Mouse (Mus musculus) hindlimb bud, embryonic 11.5 days (tissue): ENCODE results near the gene H2-Aa.

Source experiments
- DNase-seq: peaks from one replicate; pipeline ENCODE4 v3.0.0-alpha.2; 2012; ENCODE audit warnings: low read depth, low spot score; ENCODE audit errors: extremely low spot score

Gene H2-Aa

DNA sequence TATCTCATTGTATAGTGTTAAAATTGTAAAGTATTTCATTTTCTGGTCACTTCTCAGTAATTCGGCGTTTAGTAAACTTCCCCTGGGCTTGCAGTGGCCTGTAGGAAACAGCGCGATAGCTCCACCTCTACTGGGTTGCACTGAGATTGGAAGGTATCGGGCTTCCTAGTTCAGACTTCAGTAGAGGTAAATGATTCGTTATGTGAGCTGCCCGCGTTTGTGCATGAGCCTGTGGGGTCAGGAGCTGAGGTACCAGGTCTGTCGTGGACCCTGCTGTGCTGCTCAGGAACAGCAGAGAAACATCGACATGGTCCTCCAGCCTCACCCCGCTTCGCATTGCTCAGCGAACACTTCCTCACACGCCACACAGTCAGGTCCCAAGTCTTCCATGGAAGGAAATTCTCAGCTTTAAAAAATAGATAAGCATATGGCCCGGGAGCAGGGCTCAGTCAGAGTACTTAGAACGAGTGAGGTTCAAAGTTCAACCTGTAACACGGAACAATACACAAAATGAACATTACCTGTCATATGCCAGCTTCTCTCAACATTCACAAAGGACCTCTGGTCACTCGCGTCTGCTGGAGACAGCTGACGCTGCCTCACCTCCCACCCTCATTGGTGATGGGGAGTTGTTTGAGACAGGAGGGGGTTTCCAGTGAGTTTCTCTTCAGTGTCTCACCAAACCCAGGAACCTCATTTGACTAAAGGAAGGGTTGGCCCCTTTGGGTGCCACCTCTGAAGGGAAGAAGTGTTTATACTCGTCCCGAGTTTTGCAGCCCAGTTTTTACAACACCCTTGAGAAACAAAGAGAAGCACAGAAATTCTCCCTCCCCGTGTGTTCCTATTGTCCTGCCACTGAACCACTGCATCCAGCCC lies 13.3 kb upstream of the H2-Aa start:
- no peak for DNase-seq

DNA sequence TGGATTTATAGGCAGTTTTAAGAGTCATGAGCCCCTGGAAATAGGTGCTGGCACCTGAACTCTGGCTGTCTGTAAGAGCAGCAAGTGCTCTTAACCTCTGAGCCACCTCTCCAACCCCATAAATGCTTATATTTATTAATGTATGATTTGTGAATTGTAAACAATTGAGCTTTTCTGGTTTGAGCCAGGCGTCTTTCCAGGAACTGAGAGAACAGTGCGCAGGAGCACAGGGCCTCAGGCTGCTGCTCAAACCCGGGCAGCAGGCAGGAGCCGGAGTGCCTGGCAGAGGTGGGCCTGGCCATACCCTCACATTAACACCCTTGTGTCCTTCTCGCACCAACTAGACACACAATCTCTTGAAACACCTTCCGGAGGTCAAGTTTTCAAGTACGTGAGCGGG lies 12.4 kb upstream of the H2-Aa start:
- DNase-seq, result no peak

DNA sequence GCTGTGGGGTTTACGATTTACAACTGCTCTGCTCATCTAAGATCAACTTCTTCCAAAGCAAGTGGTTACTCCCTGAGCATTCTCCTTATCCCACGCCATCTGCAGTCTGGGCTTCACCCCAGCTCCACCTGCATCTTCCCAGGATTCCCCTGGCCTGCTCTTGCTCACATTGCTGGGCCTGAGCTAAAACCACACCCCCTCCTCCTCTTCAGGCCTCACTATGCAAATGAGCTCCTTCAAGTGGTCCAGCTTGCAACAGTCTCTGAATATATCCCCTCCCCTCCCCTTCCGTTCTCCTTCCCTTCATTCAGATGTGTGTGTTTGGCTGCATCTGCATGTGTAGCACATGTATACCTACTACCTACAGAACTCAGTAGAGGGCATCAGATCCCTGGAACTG lies 11.7 kb upstream of the H2-Aa start:
- no peak for DNase-seq

DNA sequence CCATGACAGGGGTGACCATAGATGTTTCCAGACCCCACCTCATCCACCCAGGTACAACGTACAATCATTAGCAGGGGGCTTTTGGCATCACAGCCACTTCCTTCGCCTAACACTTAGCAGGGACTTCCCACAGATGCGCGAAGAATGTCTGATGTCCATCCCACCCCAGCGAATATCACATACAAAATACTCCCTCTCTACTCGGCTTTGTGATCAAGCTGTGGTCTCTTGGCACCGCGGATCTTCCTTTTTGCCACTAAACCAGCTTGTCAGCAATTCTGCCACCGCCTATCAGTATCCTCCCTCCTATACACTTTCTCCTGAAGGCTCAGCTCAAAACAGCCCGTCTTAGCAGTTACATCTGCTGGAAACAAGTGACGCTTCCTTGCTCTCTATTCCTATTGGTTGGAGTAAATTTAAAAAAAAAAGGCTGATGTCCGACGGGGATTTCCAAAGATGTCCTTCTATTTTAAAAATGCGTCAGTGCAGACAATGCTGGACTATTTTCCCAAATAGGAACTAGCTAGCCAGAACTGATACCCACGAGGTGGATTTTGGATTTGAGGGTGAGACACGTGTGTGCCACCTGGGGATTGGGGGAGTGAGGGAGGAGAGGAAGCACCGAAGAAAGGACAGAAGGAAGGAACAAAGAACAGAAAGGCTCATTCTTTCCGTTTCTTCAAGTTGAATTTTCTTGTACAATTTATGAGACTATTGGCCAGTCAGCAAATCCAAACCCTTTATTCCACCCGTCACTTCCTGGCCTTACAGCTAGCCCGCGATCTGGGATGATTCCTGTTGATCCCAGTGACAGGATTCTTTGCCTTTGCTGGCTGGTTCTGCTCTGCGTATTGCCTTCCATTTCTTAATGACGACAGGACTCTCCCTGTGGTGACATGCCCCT lies 8.5 kb upstream of the H2-Aa start:
- DNase-seq, result peak; percentile 72

DNA sequence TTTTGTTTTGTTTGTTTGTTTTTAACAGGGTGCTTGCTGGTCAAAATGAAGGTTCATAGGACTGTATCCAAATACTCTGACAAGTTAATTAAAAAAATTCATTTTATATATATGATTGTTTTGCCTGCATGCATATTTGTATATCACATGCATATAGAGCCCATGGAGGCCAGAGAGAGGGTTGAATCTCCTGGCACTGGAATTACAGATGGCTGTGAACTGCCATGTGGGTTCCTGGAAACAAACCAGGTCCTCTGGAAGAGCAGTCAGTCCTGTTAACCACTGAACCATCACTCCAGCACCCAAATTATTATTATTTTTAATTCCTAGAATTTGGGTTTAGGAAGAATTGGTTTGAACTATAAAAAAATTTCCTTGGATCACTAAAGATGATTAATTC lies 7.7 kb upstream of the H2-Aa start:
- no peak for DNase-seq

DNA sequence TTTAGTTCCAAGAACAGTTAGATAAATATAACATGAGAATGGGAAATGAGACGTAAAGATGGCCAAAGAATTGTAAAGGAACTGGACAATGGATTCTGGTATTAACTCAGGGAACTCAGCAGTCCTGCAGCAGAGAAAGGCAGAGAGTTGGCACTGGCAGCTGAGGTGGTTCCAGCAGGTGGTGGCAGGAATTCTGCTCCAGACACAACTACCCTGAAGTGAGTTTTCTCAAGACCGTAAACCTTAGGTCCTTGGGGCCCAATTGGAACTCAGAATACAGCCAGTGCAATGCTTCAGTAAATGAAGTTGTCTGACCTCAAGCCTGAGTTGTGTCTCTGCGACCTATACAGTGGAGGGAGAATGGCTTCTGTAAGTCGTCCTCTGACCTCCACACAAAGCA lies 6.6 kb upstream of the H2-Aa start:
- DNase-seq, result no peak

DNA sequence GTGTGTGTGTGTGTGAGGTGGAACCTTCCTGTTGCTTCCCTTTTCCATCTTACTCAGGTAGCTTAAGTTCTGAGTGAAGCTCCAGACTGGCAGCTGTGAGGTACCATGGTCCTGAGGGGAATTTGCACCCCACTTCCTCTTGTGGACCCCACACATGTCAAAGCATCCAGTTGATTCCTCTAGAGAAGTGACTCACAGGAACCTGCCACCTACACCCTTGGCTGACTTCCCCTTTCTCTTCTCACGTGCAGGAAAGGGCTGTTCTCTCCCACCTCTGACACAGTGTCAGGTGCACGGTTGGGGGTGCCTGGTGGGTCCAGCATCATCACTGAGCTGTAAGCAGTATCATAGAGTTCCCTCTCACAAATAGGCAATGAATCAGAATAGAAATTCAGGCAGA lies 5.9 kb upstream of the H2-Aa start:
- DNase-seq, result no peak

DNA sequence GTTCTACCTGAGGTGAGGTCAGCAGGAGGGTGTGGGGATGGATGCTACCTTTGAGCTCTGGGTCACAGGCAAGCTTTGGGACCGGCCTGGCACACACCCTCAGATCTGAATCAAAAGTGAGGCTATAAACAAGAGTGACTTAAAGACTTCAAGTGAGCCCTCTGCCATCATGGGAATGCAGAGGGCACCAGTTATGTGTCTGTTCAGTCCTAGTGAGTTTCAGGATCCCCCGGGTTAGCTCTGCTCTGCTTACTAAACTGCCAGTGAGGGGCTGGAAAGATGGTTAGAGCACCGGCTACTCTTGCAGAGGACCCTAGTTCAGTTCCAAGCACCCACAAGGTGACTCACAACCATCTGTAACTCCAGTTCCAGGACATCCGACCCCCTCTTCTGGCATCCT lies 4.9 kb upstream of the H2-Aa start:
- no peak for DNase-seq

DNA sequence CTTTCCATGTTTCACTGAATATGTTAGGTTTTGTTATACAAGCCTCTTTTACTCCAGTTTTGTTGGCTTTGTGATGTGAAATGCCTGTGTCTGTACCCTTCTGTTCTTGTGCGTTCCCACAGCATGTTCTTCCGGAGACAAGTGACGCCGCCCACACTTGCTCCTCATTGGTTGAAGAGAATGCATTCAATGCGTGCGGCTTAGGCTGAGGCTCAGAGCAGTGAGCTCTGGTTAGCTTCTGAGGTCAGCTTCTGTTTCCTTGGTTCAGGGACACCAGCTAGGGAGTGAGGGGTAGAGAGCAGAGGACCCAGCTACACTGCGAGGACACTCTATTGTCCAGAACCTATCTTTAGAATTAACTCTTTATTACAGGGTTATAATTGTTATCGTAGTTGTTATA lies 4.0 kb upstream of the H2-Aa start:
- DNase-seq, result peak; percentile 66

DNA sequence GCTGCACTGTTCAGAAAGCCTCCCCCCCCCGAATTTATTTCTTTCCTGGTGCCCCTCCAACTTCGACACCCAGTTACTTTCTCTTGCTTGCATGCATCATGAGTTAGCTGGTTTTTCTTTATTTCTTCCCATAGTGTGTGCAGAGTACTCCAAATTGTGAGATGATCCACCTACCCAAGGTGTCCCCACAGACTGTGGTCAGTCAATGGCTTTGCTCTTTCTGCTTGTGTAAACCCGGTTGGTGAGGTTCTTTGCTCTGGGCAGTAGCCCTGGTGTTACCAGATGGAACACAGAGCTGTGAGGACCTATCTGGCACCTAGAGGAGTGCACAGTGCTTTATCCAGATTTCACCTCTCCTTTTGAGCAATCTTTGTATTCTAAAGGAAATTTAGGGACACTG lies 508 bp upstream of the H2-Aa start:
- DNase-seq, result no peak

DNA sequence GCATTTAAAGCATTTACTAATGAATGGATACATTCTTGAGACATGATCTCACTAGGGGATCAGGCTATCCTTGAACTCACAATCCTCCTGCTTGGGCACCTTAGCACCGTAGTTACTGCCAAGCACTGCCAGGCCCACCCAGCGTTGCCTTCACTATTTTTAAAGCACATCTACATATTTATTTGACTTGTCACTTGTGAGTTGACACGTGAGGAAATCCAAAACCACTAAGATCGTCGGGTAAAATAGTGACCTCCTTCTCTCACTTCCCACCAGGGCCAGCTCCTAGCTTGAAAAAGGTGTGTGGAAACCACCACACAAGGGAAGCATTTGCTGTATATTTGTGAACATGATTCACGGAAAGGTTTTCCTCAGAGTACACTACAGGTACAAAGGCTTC lies 624 bp downstream of the H2-Aa start:
- no peak for DNase-seq

DNA sequence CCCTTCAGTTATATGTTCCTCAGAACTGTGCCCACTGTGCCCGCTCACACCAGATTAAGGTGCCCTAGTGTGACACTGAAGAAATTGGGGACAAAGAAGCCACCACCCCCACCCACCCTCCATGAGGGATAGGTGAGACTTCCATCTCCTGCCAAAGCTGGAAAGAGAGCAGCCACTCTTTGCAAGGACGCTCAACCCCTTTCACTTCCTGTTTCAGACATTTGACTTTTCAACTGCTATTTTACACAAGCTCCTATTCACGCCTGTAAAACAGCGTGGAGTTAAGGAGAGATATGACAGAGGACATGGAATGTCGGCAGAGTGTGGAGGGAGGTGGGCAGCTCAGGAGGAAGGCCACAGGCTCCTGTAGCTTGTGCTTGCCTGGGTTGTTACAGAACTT lies 1.1 kb downstream of the H2-Aa start:
- DNase-seq, result no peak

DNA sequence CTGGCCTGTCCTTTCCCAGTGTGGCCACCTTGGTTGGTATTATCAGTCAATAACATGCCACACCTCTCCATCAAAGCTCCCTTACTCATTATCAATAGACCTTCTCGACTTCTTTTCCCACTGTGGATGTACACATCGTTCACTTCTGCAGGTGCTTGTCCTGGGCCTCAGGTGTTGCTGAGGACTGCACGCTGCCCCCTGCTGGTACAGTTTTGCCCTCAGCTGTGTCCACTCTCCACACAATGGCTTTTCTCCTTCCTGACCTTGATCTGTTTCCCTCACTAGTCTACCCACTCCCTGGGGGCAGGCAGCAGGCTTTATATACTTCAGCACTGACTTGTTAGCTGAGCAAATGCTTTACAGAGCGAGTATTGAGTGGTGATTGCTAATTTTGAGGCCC lies 1.8 kb downstream of the H2-Aa start:
- DNase-seq, result no peak

DNA sequence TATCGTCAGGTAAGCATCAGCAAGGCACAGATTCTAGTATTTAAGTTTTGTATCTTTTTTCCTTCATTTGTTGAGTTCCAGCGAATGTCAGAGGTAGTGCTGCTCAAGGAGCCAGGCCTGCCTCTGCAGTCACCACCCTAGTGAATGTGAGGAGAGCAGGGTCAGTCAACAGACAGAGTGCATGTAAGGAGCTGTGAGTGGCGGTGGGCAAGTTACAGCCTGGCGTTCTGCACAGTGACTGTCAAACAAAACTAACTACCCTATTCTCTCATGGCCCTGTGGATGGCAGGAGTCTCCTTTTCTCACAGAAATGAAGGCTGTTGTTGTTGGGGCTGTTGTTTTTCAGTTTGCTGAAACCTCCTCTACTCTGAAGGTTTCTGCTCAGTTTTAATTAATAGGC lies 2.3 kb downstream of the H2-Aa start:
- no peak for DNase-seq

DNA sequence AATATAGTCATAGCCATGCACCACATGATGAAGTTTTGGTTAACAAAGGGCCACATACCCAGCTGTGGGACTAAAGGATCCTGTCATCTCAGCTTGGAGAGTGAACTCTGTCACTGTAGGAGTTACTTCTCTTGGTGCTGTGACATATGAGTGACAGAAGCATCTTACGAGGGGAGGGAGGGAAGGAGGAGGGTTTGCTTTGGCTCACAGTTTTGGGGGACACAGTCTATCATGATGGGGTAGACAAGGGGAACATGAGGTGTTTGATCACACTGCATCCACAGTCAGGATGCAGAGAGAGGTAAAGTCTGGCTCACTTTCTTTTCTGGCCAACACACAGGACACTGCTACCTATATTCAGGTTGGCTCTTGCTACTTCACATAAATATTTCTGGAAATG lies 5.8 kb downstream of the H2-Aa start:
- no peak for DNase-seq

DNA sequence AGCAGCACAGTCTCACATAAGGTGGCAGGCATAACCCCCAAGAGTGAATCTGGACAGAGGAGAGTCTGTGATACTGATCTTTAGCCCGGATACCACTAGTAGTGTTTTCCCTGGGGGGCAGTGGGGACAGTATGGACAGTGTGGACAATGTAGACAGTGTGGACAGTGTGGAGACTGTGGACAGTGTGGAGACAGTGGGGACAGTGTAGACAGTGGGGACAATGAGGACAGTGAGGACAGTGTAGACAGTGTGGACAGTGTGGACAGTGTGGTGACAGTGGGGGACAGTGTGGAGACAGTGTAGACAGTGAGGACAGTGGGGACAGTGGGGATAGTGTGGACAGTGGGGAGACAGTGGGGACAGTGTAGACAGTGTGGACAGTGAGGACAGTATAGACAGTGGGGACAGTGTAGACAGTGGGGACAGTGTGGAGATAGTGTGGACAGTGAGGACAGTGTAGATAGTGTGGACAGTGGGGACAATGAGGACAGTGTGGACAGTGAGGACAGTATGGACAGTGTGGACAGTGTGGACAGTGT lies 7.1 kb downstream of the H2-Aa start:
- DNase-seq, result no peak

DNA sequence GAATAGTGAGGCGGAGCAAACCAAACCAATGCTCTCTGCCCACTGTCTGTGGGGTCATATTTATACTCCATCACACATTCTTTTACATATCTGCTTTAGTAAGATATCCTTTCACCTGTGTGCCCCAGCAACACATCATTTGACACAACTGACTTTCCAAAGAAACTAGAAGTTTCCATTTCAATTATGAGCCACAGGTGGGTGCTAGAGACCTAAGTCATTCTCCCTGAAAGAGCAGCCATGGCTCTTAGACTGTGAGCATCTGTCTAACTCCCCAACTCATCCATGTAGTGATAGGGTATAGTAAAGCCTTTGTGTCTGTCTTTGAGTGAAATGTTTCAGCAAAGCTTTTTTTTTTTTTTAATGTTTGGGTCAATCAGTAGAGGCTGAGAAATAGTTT lies 15.5 kb downstream of the H2-Aa start:
- DNase-seq, result no peak

DNA sequence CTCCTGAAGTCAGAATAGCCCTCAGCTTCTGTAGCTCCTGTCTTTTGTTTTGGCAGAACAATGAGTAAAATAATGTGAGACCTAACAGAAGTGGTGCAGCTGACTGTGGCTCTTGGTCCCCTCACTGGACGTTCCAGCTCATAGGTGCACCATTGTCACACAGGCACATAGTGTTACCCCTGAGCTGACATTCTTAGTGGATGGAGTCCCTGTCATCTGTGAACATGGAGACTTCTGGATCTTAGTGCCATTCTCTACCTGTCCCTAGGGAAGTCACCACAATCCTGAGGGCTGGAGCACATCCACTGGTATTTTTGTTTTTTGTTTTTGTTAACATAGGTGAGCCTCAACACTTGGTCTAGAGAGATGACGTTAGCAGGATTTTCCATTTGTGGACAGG lies 16.7 kb downstream of the H2-Aa start:
- DNase-seq, result no peak

DNA sequence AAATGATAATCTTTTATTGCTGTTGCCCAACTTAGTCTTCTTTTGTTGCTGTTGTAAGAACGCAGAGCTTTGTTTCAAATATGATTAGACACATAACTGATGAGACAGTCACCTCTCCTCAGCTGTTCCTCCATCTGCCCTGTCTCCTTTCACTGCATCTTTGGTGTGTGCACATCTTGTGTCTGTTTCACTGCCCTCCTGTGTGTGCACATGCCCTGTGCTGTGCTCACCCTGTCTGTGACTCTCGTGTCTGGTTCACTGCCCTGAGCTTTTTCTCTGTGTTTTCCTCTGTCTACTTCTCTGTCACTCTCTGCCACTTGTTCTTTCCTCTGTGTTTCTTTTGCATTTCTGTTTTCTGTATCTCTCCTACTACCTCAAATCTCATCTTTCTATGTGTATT lies 17.4 kb downstream of the H2-Aa start:
- no peak for DNase-seq

DNA sequence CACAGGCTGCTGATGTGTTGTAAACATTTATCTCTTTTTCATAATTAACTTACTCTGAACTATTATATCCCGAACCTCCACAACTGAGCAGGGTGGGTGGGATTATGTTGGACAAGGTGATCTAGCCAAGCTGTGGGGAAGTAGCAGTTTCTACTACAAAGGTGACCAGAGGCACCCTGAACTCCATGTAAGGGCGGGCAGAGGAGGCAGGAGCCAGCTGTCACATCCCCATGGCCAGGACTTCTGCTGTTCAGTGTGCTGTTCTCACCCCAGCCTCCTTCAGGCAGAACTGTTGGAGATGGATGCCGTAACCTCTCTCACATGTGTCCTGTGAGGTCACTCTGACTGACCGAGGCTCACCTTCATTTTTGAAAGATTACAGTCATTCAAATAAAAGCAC lies 17.8 kb downstream of the H2-Aa start:
- no peak for DNase-seq

DNA sequence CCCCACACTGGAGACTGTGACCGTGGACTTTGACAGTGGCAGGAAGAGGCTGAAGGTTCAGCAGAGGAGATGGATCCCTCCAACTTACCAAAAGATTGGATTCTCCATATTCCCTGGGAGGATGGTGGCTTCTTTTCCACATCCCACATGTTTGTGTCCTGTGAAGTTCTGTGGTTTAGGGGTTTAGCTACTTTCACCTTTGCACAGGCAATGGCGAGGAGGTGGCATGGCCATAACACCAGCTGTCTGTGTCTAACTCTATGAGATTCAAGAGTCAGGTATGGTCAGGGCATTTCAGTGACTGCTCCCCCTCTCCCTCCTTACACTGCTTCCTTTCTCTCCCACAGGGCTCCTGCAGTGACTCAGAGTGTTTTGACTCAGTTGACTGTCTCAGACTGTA lies 18.9 kb downstream of the H2-Aa start:
- DNase-seq, result no peak

DNA sequence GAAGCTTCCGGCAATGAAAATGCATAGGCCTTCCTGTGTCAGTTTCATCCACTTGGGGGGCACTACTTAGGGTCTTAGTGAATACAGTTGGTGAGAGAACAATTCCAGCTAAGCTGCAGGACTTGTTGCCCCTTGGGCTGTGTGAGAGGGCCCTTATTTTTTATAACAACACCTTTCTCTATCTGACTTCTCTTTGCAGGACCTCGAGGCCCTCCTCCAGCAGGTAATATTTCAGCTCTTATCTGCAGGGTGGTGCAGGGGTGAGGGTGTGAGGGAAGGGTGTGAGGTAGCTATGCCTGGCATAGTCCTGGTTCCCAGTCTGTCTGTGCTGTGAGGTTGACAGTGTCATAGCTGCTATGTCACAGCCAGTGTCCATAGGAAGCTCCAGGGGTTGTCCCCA lies 19.4 kb downstream of the H2-Aa start:
- no peak for DNase-seq
